Mouse (Mus musculus): ENCODE measurements around the gene Dnajb7.

DNA sequence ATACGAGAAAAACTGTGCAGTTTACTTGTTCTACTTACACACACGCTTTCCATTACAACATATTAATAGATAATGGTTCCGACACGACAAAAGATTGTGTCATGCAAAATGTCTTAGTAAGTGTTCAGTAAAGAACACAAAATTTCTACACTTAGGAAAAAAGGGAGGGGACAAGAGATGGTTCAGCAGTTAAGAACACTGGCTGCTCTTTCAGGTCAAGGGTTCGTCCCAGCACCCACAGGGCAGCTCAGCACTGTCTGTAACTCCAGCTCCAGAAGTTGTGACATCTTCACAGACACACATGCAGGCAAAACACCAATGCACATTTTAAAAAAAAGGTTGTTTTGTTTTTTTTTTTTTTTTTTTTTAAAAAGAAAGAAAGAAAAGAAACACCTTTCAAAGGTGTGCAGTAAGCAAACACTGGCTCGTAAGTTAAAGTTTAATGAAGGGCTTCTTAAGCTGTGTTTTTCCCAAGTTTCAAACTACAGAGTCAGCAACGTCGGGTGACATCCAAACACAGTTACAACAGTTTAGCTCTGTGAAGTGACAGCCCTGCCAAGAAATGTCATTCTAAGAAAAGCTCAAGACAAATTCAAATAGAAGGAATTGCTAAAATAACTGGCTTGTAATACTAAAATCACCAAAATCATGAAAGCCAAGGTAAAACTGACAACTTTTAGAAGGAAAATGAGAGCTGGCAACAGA lies 13.7 kb downstream of the Dnajb7 start:
- TF ChIP-seq CTCF (conservative IDR thresholded peaks at IDR 0.05; ENCODE audit: low read length), result no peak
- no peak for TF ChIP-seq NANOG (IDR thresholded peaks at IDR 0.05; ENCODE audit: borderline replicate concordance, low read length)

Measured in E14TG2a.4 (cell line).